Mouse (Mus musculus) yolk sac, embryonic 10.5 days (tissue): ENCODE data around the gene Mfsd2a.
A peak's percentile ranks its signal among the peaks of the same experiment; 100 is the strongest.
"Not testable (repeated sequence)": the region's sequence is repeated elsewhere in the genome, so short reads cannot be mapped to it uniquely, and the experiment has no call there.

Experiments
- DNase-seq: peaks from one replicate; pipeline ENCODE4 v3.0.0-alpha.2; 2017; ENCODE audit warnings: low spot score

Gene Mfsd2a

GRCm38 (mm10) chr4:122961100-122961567, at the start of gene Mfsd2a:
Gene Mfsd2a, minus strand, starts transcription at chr4:122961188.
- peak; percentile 44 for DNase-seq

- peak; percentile 53 for DNase-seq
Measured at GRCm38 (mm10) chr4:123005054-123005966, 44.3 kb upstream of the Mfsd2a start.

GRCm38 (mm10) chr4:123000617-123001342, 39.8 kb upstream of the Mfsd2a start:
- no peak for DNase-seq

- DNase-seq: no peak
Measured at GRCm38 (mm10) chr4:123000130-123000529, 39.1 kb upstream of the Mfsd2a start.

- no peak for DNase-seq
Measured at GRCm38 (mm10) chr4:122999263-122999691, 38.3 kb upstream of the Mfsd2a start.

- DNase-seq: peak; percentile 56
Measured at GRCm38 (mm10) chr4:122998537-122999262, 37.7 kb upstream of the Mfsd2a start.

- no peak for DNase-seq
Measured at GRCm38 (mm10) chr4:122996618-122997381, 35.8 kb upstream of the Mfsd2a start.

GRCm38 (mm10) chr4:122996221-122996617, 35.2 kb upstream of the Mfsd2a start:
- peak; percentile 55 for DNase-seq

- DNase-seq: peak; percentile 78
Measured at GRCm38 (mm10) chr4:122995404-122996220, 34.6 kb upstream of the Mfsd2a start, which contains the start of gene Mycl. Gene Mycl, plus strand, starts transcription at chr4:122995652.

- DNase-seq: no peak
Measured at GRCm38 (mm10) chr4:122992276-122992675, 31.3 kb upstream of the Mfsd2a start.

- DNase-seq: no peak
Measured at GRCm38 (mm10) chr4:122991177-122991576, 30.2 kb upstream of the Mfsd2a start.

GRCm38 (mm10) chr4:122988004-122988403, 27.0 kb upstream of the Mfsd2a start:
- not testable (repeated sequence) for DNase-seq

GRCm38 (mm10) chr4:122987421-122987820, 26.4 kb upstream of the Mfsd2a start:
- no peak for DNase-seq

- peak; percentile 22 for DNase-seq
Measured at GRCm38 (mm10) chr4:122985110-122985509, 24.1 kb upstream of the Mfsd2a start.

- no peak for DNase-seq
Measured at GRCm38 (mm10) chr4:122983486-122984261, 22.7 kb upstream of the Mfsd2a start.

- no peak for DNase-seq
Measured at GRCm38 (mm10) chr4:122982537-122982936, 21.5 kb upstream of the Mfsd2a start.

- no peak for DNase-seq
Measured at GRCm38 (mm10) chr4:122981930-122982329, 20.9 kb upstream of the Mfsd2a start.

- no peak for DNase-seq
Measured at GRCm38 (mm10) chr4:122981238-122981637, 20.2 kb upstream of the Mfsd2a start.

GRCm38 (mm10) chr4:122980684-122981083, 19.7 kb upstream of the Mfsd2a start:
- DNase-seq: no peak

GRCm38 (mm10) chr4:122979826-122980225, 18.8 kb upstream of the Mfsd2a start:
- DNase-seq: no peak
